Mouse (Mus musculus) T-helper 17 cell (primary cell): Measurements from ENCODE around the gene Vsir.

Experiments used
- in situ Hi-C, 2 experiments: fragments of 300-600 bp; cut with MboI, MseI; formaldehyde crosslinking; loops; 1 replicate in 1 of 2; 2 replicates in 1 of 2; pipeline ENCODE4 v1.15.1; 2025; ENCODE audit warnings: high pct_unique_total_duplicates in 2 of 2

Gene Vsir

DNA sequence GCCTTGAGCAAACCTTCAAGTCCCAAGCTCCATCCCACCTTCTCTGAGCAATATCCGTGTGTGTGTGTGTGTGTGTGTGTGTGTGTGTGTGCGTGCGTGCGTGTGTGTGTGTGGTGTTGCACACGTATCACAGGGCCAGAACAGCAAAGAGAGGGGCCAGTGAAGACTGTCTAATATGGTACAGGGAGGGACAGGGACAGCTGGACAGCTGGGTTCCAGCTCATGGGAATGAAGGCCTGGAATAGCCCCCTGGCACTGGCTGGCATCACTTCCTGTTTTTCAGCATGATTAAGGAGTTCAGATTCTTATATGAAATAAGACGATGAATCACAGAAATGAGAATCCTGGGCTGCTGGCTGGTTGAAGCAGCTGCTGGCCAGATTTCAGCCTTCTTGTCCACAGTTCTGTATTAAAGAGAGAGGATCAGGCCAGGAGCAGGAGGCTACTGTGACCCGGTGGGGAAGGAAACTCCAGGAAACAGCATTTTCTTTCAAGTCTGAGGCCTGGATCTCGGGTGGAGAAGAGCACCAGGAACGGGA, 32.8 kb downstream of the Vsir start:
- in situ Hi-C loops: loop anchor here in 1 of 2 experiments (25.0 kb wide), 1 partner anchor 467 kb away; no protein-coding TSS in a partner anchor

DNA sequence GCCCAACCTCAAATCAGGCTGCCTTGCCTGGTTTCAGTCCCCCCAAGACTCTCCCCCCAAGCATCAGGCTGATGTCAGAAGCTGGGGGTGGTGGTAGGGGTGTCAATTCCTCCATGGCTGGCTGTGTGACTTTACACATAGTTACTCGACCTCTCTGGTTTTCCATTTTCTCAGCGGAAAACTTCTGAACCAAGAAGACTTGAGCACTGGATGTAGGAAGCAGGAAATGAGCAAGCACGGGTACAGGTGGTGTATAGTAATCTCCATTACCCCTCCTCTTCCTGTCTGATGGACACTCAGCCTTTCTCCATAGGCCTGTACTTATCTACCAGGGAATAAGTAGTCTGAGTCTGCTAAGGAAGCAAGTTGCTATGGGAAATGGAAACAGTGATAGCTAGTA, 33.6 kb downstream of the Vsir start:
- in situ Hi-C loops: loop anchor here (5.0 to 25.0 kb wide), 3 partner anchors 33 to 1045 kb away; partner anchors contain the start of gene Vsir (in 1 of the 2)

DNA sequence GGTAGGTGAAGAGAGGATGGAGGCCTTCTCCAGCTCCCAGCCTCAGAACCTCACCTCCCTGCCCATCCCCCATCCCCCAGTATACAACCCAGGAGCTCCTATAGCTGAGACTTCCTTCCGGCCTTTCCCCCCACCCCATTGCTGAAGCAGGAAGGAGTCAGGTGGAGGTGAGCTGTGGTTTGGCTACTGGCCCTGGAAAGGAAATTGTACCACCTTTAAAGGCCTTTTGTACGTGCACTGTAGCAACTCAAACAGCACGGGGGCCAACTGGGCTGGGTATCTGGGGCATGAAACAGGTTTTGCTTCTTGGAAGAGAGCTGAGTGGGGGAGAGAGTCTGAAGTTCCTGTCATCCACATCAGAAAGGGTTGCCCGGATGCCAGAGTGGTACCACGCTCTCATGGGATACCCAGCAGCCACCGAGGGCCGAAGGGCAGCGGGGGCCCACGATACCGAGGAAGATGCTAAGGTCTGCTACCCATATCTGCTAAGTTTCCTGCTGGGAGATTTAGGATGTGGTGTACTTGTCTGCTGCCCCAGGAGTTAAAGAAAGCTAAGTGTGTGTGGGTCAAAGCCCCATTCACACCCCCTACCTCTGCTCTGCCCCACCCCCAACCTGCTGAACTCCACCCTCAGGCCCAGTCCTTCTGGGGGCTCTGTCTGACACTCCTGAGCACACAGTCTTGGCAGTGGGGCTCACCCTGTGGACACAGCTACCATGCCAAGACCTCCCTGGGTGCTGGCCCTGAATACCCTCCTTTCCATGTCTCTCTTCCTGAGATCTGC, 34.7 kb downstream of the Vsir start:
- in situ Hi-C loops: loop anchor here (5.0 to 25.0 kb wide), 3 partner anchors 34 to 1047 kb away; partner anchors contain the start of gene Vsir (in 1 of the 2)

DNA sequence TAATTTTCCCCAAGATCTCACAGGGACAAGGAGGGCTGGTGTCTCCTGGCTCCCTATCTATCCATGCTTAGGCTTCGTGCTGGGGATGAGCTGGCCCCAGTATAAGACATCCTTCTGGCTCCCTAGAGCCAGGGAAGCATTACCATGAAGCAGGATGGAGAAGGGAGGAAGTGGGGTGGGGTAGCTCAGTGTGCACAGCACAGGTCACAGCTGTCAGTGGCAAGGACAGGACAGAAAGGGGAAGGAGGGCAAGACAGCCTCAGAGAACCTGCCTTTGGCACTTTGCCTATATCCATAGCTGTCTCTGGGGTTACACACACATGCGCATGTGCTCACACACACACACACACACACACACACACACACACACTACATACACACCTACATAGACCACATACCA, 41.7 kb downstream of the Vsir start:
- in situ Hi-C loops: loop anchor here (10.0 to 25.0 kb wide), 2 partner anchors 476 to 1054 kb away; no protein-coding TSS in a partner anchor

DNA sequence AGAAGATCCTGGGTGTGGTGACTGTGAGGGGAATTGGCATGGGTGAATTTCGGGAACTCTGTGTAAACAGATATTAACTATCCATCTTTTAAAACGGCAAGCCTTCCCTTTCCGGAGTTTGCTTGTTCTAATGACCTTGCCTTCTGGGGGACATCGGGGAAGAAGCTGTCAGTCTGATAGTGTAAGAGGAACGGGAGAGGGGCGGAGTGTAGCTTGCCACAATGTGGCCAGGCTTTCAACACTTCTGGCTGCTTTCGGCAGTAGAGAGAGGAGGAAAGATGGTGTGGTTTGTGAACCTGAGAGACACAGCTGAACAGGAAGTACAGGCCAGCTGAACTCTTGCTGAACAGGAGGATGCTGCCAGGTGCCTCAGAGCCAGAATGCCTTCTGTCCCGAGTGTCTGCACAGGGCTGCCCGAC, 42.8 kb downstream of the Vsir start:
- in situ Hi-C loops: loop anchor here (10.0 to 25.0 kb wide), 2 partner anchors 477 to 1055 kb away; no protein-coding TSS in a partner anchor

DNA sequence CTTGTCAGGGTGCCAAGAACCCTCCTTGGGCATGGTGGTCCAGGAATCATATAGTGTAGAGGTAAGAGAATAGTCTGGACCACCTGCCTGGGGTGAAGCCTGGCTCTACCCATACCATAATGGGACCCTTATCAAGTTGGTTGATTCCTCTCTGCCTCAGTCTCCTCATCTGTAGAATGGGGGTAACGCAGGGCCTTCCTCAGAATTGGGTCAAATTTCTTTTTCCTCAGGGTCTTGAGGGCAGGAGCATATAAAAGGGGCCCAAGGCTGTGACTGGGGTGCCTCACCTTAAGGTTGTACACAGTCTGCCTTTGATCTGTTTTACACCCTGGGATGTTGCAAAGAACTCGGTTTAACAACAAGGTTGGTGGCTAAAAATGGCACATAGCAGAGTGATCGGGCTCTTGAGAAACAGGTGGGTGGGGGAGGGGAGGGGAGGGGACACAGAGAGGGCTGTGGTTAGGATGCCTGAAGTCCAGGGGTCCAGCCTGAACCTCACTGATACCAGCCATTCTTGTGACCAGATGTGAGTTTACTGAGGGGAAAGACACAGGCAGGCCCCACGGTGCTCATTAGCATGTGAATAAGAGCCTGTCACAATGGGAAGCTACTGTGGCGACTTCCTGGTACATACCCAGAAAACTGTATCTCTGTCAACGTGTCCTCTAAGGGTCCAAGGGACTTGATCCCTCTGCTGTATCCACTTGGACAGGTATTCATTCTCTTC, 43.7 kb downstream of the Vsir start:
- in situ Hi-C loops: loop anchor here in 1 of 2 experiments (25.0 kb wide), 1 partner anchor 478 kb away; no protein-coding TSS in a partner anchor

GRCm38 (mm10) chr10:60390904-60391420, 44.3 kb downstream of the Vsir start:
- in situ Hi-C loops: loop anchor here in 1 of 2 experiments (25.0 kb wide), 1 partner anchor 479 kb away; no protein-coding TSS in a partner anchor

DNA sequence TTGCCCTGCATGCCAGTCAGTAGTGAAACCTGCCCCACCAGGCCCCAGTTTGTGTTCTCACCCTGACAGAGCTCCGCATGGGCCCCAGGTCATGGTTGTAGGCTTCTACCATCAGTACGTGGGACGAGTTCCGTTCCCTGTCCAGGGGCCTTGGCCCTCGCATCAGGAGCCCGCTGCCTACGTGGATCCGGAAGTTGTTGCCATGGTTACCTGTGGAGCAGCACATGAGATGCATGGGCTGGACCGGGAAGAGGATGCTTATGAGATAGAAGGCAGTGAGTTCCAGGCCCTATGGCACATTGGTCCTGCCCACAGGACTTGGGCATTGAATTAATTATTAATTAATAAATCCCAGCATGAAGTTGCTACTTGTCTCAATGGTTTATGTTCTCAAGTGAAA, 45.0 kb downstream of the Vsir start:
- in situ Hi-C loops: loop anchor here in 1 of 2 experiments (25.0 kb wide), 1 partner anchor 479 kb away; no protein-coding TSS in a partner anchor

- in situ Hi-C loops: loop anchor here in 1 of 2 experiments (25.0 kb wide), 1 partner anchor 483 kb away; no protein-coding TSS in a partner anchor
Measured at GRCm38 (mm10) chr10:60394936-60395335, 48.3 kb downstream of the Vsir start.

DNA sequence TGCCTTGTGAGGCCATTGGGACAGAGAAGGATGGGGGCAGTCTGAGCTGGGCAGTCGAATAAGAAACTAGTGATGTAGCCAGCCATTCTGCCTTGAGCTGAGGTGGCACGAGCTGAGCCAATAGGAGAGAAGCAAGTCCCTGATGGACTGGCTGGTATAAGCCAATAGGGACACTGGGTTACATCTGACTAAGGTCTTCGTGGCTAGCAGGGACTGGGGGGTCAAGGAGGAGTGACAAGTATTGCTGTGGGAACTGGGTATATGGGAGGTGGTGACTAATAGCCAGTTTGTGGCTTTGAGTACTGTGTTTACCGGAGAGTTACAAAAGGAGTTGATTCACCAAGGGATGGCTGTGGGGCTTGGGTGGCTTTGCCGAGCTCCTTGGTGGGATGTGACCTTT, 49.0 kb downstream of the Vsir start:
- in situ Hi-C loops: loop anchor here in 1 of 2 experiments (25.0 kb wide), 1 partner anchor 483 kb away; no protein-coding TSS in a partner anchor

GRCm38 (mm10) chr10:60398051-60398814, 51.6 kb downstream of the Vsir start:
- in situ Hi-C loops: loop anchor here in 1 of 2 experiments (25.0 kb wide), 1 partner anchor 486 kb away; no protein-coding TSS in a partner anchor

DNA sequence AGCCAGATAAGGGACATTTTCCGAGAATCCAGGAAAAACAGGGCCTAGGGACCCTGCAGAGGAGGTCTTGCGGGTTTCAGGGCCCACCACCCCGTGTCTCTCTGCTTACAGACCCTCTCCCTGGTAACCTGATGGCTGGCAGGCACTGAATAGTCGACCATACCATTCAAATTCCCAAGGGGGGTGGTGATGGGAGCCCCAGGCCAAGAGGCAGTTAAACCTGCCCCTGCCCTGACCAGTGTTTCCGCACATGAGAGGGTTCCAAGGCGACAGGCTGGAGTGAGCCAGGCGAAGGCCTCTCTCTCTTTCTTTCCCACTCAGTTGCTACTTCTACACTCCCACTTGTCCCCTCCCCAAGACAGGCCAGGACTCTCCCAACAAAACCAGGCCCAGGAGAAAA, 52.8 kb downstream of the Vsir start, which contains the start of gene Gm17455:
Gene Gm17455 (plus strand): TSS at position 278 of the 400 bp plus-strand sequence.
- in situ Hi-C loops: loop anchor here in 1 of 2 experiments (25.0 kb wide), 1 partner anchor 487 kb away; no protein-coding TSS in a partner anchor

- in situ Hi-C loops: no loop called here
Measured at GRCm38 (mm10) chr10:60400507-60401295, 54.0 kb downstream of the Vsir start.

GRCm38 (mm10) chr10:60405460-60406177, 59.0 kb downstream of the Vsir start:
- in situ Hi-C loops: no loop called here

DNA sequence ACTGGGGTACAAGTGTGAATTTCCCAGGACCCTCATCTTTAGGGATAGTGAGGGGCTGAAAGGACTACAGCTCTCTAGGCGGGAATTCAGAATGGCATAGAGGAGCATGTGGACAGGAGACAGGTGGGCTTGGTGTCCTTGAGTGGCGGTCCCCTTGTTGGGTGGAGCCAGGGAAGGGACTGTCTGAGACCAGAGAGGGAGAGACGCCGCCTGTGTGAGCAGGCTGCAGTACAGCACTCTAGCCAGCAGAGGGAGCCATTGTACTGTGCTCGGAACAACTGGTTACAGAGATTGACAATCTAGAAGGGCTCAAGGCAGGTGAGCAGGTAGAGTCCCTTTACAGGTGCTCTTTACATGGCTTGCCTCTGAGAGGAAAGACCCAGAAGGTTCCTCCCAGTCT, 61.2 kb downstream of the Vsir start:
- in situ Hi-C loops: no loop called here

DNA sequence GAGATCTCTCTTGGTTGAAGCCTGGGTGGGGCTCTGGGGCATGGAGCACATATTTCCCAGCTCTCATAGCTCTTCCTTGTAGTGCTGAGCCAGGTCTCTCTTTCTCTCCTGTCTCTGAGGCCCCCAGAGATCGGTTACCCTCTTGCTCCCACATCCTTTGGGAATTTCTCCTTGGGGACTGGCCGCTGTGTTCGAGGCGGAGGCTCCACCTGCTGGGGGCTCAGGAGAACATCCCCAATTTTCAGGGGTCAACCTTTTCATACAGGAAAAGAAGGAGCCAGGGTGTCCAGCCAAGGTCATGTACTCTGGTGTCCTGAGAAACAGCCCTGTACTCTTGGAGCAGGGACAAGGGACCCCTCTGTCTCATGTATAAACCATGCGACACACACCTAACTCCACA, 65.1 kb downstream of the Vsir start:
- in situ Hi-C loops: loop anchor here (5.0 to 10.0 kb wide), 3 partner anchors 104 to 326 kb away; no protein-coding TSS in a partner anchor

DNA sequence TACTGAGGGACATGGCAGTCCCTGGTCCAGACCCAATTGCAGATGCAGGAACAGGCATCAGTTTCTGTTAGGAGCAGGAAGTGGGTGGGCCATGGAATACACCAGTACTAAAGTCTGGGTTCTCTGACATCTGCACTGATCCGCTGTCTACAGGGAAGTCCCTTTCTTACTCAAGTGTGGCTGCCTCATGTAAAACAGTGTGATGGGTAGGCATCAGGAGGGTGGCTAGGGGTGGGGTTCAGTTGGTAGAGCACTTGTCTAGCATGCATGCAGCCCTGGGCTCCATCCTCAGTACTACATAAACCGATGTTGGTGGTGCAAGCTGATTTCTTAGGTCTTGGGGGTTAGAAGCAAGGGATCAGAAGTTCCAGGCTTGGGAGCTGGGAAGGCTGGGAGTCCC, 67.1 kb downstream of the Vsir start:
- in situ Hi-C loops: loop anchor here (5.0 to 10.0 kb wide), 3 partner anchors 106 to 324 kb away; no protein-coding TSS in a partner anchor

GRCm38 (mm10) chr10:60417041-60417440, 70.4 kb downstream of the Vsir start:
- in situ Hi-C loops: loop anchor here in 1 of 2 experiments (10.0 kb wide), 1 partner anchor 112 kb away; no protein-coding TSS in a partner anchor
